Mouse (Mus musculus) heart, postnatal 10 days (tissue): ENCODE results near the gene Bmp2. TPM values are rescaled to one million over a fixed set of nuclear protein-coding genes. Genes with fewer than 3 reads are reported as not detected.
A peak's percentile ranks its signal among the peaks of the same experiment; 100 is the strongest.

ENCODE experiments used
- DNase-seq, 2 experiments: peaks; one replicate each; pipeline ENCODE4 v3.0.0; 2021
- intact Hi-C: fragments of 180-260 bp; cut with DNase I; formaldehyde crosslinking; loops from one replicate; pipeline ENCODE4 v1.15.1; 2025
- total RNA-seq, 2 experiments: library from RNA; stranded (reverse); gene quantifications; 2 replicates each; pipeline ENCODE4 v1.2.3; 2021

The Bmp2 gene
- total RNA-seq, result 1 to 10 TPM; 3.8 TPM

GRCm38 (mm10) chr2:133552031-133552841 is at the start of gene Bmp2:
Gene Bmp2 (plus strand): TSS chr2:133552159.
- peak; percentile 72 for DNase-seq
- intact Hi-C loops, result loop anchor here (5.0 kb wide), 8 partner anchors 115 to 990 kb away; no protein-coding TSS in a partner anchor

- intact Hi-C loops, result no loop called here
- DNase-seq, result no peak
These were observed 46.3 kb upstream of the Bmp2 start for GRCm38 (mm10) chr2:133505678-133506077.

- intact Hi-C loops, result no loop called here
- DNase-seq, result no peak
These were observed 44.9 kb upstream of the Bmp2 start for GRCm38 (mm10) chr2:133507045-133507444.

- no peak for DNase-seq
- intact Hi-C loops, result no loop called here
These were observed 42.8 kb upstream of the Bmp2 start for GRCm38 (mm10) chr2:133509141-133509540.

GRCm38 (mm10) chr2:133511011-133511779 is 40.8 kb upstream of the Bmp2 start:
- DNase-seq, result no peak
- intact Hi-C loops, result no loop called here

- no peak for DNase-seq
- intact Hi-C loops, result no loop called here
These were observed 35.5 kb upstream of the Bmp2 start for GRCm38 (mm10) chr2:133516331-133517046.

GRCm38 (mm10) chr2:133517867-133518266 is 34.1 kb upstream of the Bmp2 start:
- intact Hi-C loops, result no loop called here
- no peak for DNase-seq

- intact Hi-C loops, result no loop called here
- DNase-seq, result no peak
These were observed 30.8 kb upstream of the Bmp2 start for GRCm38 (mm10) chr2:133521193-133521592.

- peak; percentile 33 to 35 for DNase-seq
- intact Hi-C loops, result no loop called here
These were observed 29.8 kb upstream of the Bmp2 start for GRCm38 (mm10) chr2:133522121-133522520.

- intact Hi-C loops, result no loop called here
- DNase-seq, result no peak
These were observed 26.3 kb upstream of the Bmp2 start for GRCm38 (mm10) chr2:133525621-133526181.

GRCm38 (mm10) chr2:133529396-133529795 is 22.6 kb upstream of the Bmp2 start:
- no peak for DNase-seq
- intact Hi-C loops, result no loop called here

- intact Hi-C loops, result no loop called here
- no peak for DNase-seq
These were observed 18.9 kb upstream of the Bmp2 start for GRCm38 (mm10) chr2:133533073-133533472.

GRCm38 (mm10) chr2:133535481-133535880 is 16.5 kb upstream of the Bmp2 start:
- intact Hi-C loops, result no loop called here
- DNase-seq, result no peak

GRCm38 (mm10) chr2:133536812-133537211 is 15.1 kb upstream of the Bmp2 start:
- intact Hi-C loops, result no loop called here
- DNase-seq, result no peak

GRCm38 (mm10) chr2:133540702-133541101 is 11.3 kb upstream of the Bmp2 start:
- intact Hi-C loops, result no loop called here
- no peak for DNase-seq

- peak; percentile 68 to 80 for DNase-seq
- intact Hi-C loops, result loop anchor here (5.0 kb wide), 8 partner anchors 113 to 992 kb away; no protein-coding TSS in a partner anchor
These were observed 1.7 kb upstream of the Bmp2 start for GRCm38 (mm10) chr2:133550238-133550682.

- DNase-seq, result peak; percentile 50 to 55
- intact Hi-C loops, result loop anchor here (5.0 kb wide), 8 partner anchors 116 to 989 kb away; no protein-coding TSS in a partner anchor
These were observed 995 bp downstream of the Bmp2 start for GRCm38 (mm10) chr2:133552842-133553465.

- no peak for DNase-seq
- intact Hi-C loops, result loop anchor here (5.0 kb wide), 8 partner anchors 117 to 988 kb away; no protein-coding TSS in a partner anchor
These were observed 1.9 kb downstream of the Bmp2 start for GRCm38 (mm10) chr2:133553911-133554285.

- intact Hi-C loops, result loop anchor here (5.0 kb wide), 8 partner anchors 117 to 988 kb away; no protein-coding TSS in a partner anchor
- peak; percentile 32 to 48 for DNase-seq
These were observed 2.5 kb downstream of the Bmp2 start for GRCm38 (mm10) chr2:133554286-133555021.
